Mouse (Mus musculus) E14TG2a.4 (cell line): Measurements from ENCODE around the gene Ubr4.

Source experiments
- CTCF ChIP-seq: conservative IDR thresholded peaks from 2 replicates; pipeline ENCODE4 v1.5.1; 2014; ENCODE audit warnings: low read length
- POU5F1 ChIP-seq: IDR thresholded peaks from 2 replicates; pipeline ENCODE4 v1.6.1; 2014; ENCODE audit warnings: low read length, borderline replicate concordance

DNA sequence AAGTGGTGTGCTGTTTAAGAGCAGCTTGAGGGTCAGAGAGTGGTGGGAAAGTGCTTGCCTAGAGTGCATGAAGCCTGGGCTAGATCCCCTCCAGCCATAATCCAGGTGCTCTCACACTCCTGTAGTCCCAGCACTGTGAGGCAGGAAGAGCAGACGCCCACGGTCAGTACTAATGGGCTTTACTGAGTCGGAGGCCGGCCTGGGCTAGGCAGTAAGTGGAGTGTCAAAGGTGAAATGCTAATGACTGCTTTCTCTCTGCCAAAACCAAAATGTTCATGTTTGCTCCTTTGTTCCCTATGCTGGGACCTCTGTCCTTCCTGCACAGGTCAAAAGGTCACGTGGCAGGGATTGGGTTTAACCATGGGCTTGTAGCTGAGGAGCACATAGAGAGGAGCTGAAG, 48.1 kb downstream of the Ubr4 start:
- TF ChIP-seq CTCF (no peak), POU5F1 (no peak)
